Mouse (Mus musculus): ENCODE measurements around the gene Cldn13. TPM values are rescaled to one million over a fixed set of nuclear protein-coding genes. Genes with fewer than 3 reads are reported as not detected.
"Not testable (repeated sequence)": the region's sequence is repeated elsewhere in the genome, so short reads cannot be mapped to it uniquely, and the experiment has no call there.

Cldn13 gene
- polyA plus RNA-seq, 1 experiment: not detected

- Histone ChIP-seq H3K79me2 (ENCODE audit: control insufficient read depth, insufficient read depth) (no peaks in the 10 kb centered on the region), H3K4me3 (ENCODE audit: insufficient read depth, poor library complexity, severe bottlenecking) (no peak overlapping the region), H3K27me3 (ENCODE audit: control insufficient read depth, insufficient read depth, insufficient read length) (no peaks in the 10 kb centered on the region), H3ac (ENCODE audit: control insufficient read depth, insufficient read length, low read depth) (no peak overlapping the region), H3K36me3 (ENCODE audit: control insufficient read depth, insufficient read depth) (no peaks in the 10 kb centered on the region), H3K79me3 (ENCODE audit: low read depth) (no peaks in the 10 kb centered on the region)
- TF ChIP-seq MYOG (IDR thresholded peaks at IDR 0.05; ENCODE audit: control insufficient read depth, extremely low read depth, insufficient read length) (no peak), CTCF (IDR thresholded peaks at IDR 0.05; ENCODE audit: control insufficient read depth, insufficient read depth, insufficient read length) (no peak), FOSL1 (IDR thresholded peaks at IDR 0.05; ENCODE audit: insufficient read depth, low read length, poor library complexity, severe bottlenecking) (no peak), CEBPB (IDR thresholded peaks at IDR 0.05; ENCODE audit: low read depth) (no peak), USF1 (IDR thresholded peaks at IDR 0.05; ENCODE audit: low read depth) (no peak), MYOD1 (IDR thresholded peaks at IDR 0.05; ENCODE audit: control insufficient read depth, insufficient read length, low read depth) (no peak), MAX (IDR thresholded peaks at IDR 0.05) (no peak)
Measured at GRCm38 (mm10) chr5:134946063-134946856, 30.9 kb upstream of the Cldn13 start.

GRCm38 (mm10) chr5:134945266-134945959, 30.1 kb upstream of the Cldn13 start:
- TF ChIP-seq FOSL1 (IDR thresholded peaks at IDR 0.05; ENCODE audit: insufficient read depth, low read length, poor library complexity, severe bottlenecking): no peak
- TF ChIP-seq MYOG (IDR thresholded peaks at IDR 0.05; ENCODE audit: control insufficient read depth, extremely low read depth, insufficient read length): no peak
- no peak for TF ChIP-seq MYOD1 (IDR thresholded peaks at IDR 0.05; ENCODE audit: control insufficient read depth, insufficient read length, low read depth)
- TF ChIP-seq CEBPB (IDR thresholded peaks at IDR 0.05; ENCODE audit: low read depth): no peak
- no peak for TF ChIP-seq CTCF (IDR thresholded peaks at IDR 0.05; ENCODE audit: control insufficient read depth, insufficient read depth, insufficient read length)
- no peak for TF ChIP-seq USF1 (IDR thresholded peaks at IDR 0.05; ENCODE audit: low read depth)
- H3K27me3 ChIP-seq (ENCODE audit: control insufficient read depth, insufficient read depth, insufficient read length): no peaks in the 10 kb centered on the region
- H3K79me3 ChIP-seq (ENCODE audit: low read depth): no peaks in the 10 kb centered on the region
- no peaks in the 10 kb centered on the region for H3K36me3 ChIP-seq (ENCODE audit: control insufficient read depth, insufficient read depth)
- H3K4me3 ChIP-seq (ENCODE audit: insufficient read depth, poor library complexity, severe bottlenecking): no peak overlapping the region
- no peaks in the 10 kb centered on the region for H3K79me2 ChIP-seq (ENCODE audit: control insufficient read depth, insufficient read depth)
- H3ac ChIP-seq (ENCODE audit: control insufficient read depth, insufficient read length, low read depth): no peak overlapping the region

GRCm38 (mm10) chr5:134944179-134944578, 28.9 kb upstream of the Cldn13 start:
- no peaks in the 10 kb centered on the region for H3K79me2 ChIP-seq (ENCODE audit: control insufficient read depth, insufficient read depth)
- H3ac ChIP-seq (ENCODE audit: control insufficient read depth, insufficient read length, low read depth): no peak overlapping the region
- TF ChIP-seq MAX (IDR thresholded peaks at IDR 0.05) (no peak), FOSL1 (IDR thresholded peaks at IDR 0.05; ENCODE audit: insufficient read depth, low read length, poor library complexity, severe bottlenecking) (no peak), MYOG (IDR thresholded peaks at IDR 0.05; ENCODE audit: control insufficient read depth, extremely low read depth, insufficient read length) (no peak), CEBPB (IDR thresholded peaks at IDR 0.05; ENCODE audit: low read depth) (no peak), MYOD1 (IDR thresholded peaks at IDR 0.05; ENCODE audit: control insufficient read depth, insufficient read length, low read depth) (no peak), USF1 (IDR thresholded peaks at IDR 0.05; ENCODE audit: low read depth) (no peak), CTCF (IDR thresholded peaks at IDR 0.05; ENCODE audit: control insufficient read depth, insufficient read depth, insufficient read length) (no peak)
- no peak overlapping the region for H3K4me3 ChIP-seq (ENCODE audit: insufficient read depth, poor library complexity, severe bottlenecking)
- no peaks in the 10 kb centered on the region for H3K79me3 ChIP-seq (ENCODE audit: low read depth)
- no peaks in the 10 kb centered on the region for H3K36me3 ChIP-seq (ENCODE audit: control insufficient read depth, insufficient read depth)
- H3K27me3 ChIP-seq (ENCODE audit: control insufficient read depth, insufficient read depth, insufficient read length): no peaks in the 10 kb centered on the region

GRCm38 (mm10) chr5:134942740-134943139, 27.4 kb upstream of the Cldn13 start:
- H3ac ChIP-seq (ENCODE audit: control insufficient read depth, insufficient read length, low read depth): no peak overlapping the region
- TF ChIP-seq CTCF (IDR thresholded peaks at IDR 0.05; ENCODE audit: control insufficient read depth, insufficient read depth, insufficient read length) (no peak), FOSL1 (IDR thresholded peaks at IDR 0.05; ENCODE audit: insufficient read depth, low read length, poor library complexity, severe bottlenecking) (no peak), MYOG (IDR thresholded peaks at IDR 0.05; ENCODE audit: control insufficient read depth, extremely low read depth, insufficient read length) (no peak)
- H3K4me3 ChIP-seq (ENCODE audit: insufficient read depth, poor library complexity, severe bottlenecking): no peak overlapping the region
- H3K79me2 ChIP-seq (ENCODE audit: control insufficient read depth, insufficient read depth): no peaks in the 10 kb centered on the region
- no peaks in the 10 kb centered on the region for H3K27me3 ChIP-seq (ENCODE audit: control insufficient read depth, insufficient read depth, insufficient read length)
- no peaks in the 10 kb centered on the region for H3K79me3 ChIP-seq (ENCODE audit: low read depth)
- H3K36me3 ChIP-seq (ENCODE audit: control insufficient read depth, insufficient read depth): no peaks in the 10 kb centered on the region

GRCm38 (mm10) chr5:134941472-134942209, 26.3 kb upstream of the Cldn13 start:
- Histone ChIP-seq H3K79me2 (ENCODE audit: control insufficient read depth, insufficient read depth) (no peaks in the 10 kb centered on the region), H3K79me3 (ENCODE audit: low read depth) (no peaks in the 10 kb centered on the region), H3K27me3 (ENCODE audit: control insufficient read depth, insufficient read depth, insufficient read length) (no peaks in the 10 kb centered on the region), H3ac (ENCODE audit: control insufficient read depth, insufficient read length, low read depth) (no peak overlapping the region), H3K4me3 (ENCODE audit: insufficient read depth, poor library complexity, severe bottlenecking) (no peak overlapping the region), H3K36me3 (ENCODE audit: control insufficient read depth, insufficient read depth) (no peaks in the 10 kb centered on the region)
- TF ChIP-seq USF1 (IDR thresholded peaks at IDR 0.05; ENCODE audit: low read depth) (no peak), MYOD1 (IDR thresholded peaks at IDR 0.05; ENCODE audit: control insufficient read depth, insufficient read length, low read depth) (peak; percentile 63)

- H3ac ChIP-seq (ENCODE audit: control insufficient read depth, insufficient read length, low read depth); H3K79me3 ChIP-seq (ENCODE audit: low read depth); H3K36me3 ChIP-seq (ENCODE audit: control insufficient read depth, insufficient read depth); H3K4me3 ChIP-seq (ENCODE audit: insufficient read depth, poor library complexity, severe bottlenecking); H3K27me3 ChIP-seq (ENCODE audit: control insufficient read depth, insufficient read depth, insufficient read length); H3K79me2 ChIP-seq (ENCODE audit: control insufficient read depth, insufficient read depth): not testable (repeated sequence)
Measured at GRCm38 (mm10) chr5:134939554-134939953, 24.2 kb upstream of the Cldn13 start.
